Mouse (Mus musculus): ENCODE measurements around the gene Ropn1. TPM values are rescaled to one million over a fixed set of nuclear protein-coding genes. Genes with fewer than 3 reads are reported as not detected.

Gene Ropn1
- polyA plus RNA-seq, 1 experiment, result not detected

GRCm38 (mm10) chr16:34706019-34706418 lies 56.3 kb downstream of the Ropn1 start:
- Histone ChIP-seq H3ac (ENCODE audit: control insufficient read depth, insufficient read length) (no peak overlapping the region), H3K4me3 (no peak overlapping the region), H3K79me2 (ENCODE audit: control insufficient read depth, insufficient read depth) (no peaks in the 10 kb centered on the region), H3K27me3 (ENCODE audit: control insufficient read depth, insufficient read depth, insufficient read length) (no peaks in the 10 kb centered on the region), H3K4me2 (ENCODE audit: low read depth) (no peak overlapping the region), H3K36me3 (ENCODE audit: control insufficient read depth, insufficient read depth) (peaks cover 15% of the 10 kb centered on the region)
- TF ChIP-seq MYOD1 (IDR thresholded peaks at IDR 0.05; ENCODE audit: control insufficient read depth in 1 of 3, insufficient read length in 2 of 3, low read depth in 2 of 3) (no peak), MYOG (IDR thresholded peaks at IDR 0.05; ENCODE audit: control insufficient read depth in 1 of 3, insufficient read depth in 1 of 3, insufficient read length in 2 of 3, low read depth in 2 of 3) (no peak), TCF3 (IDR thresholded peaks at IDR 0.05; ENCODE audit: insufficient read length, low read depth) (no peak), E2F4 (IDR thresholded peaks at IDR 0.05; ENCODE audit: insufficient read depth) (no peak), POLR2AphosphoS2 (IDR thresholded peaks at IDR 0.05; ENCODE audit: insufficient read length, low read depth) (no peak), POLR2A (IDR thresholded peaks at IDR 0.05; ENCODE audit: insufficient read length, low read depth) (no peak), TCF12 (IDR thresholded peaks at IDR 0.05; ENCODE audit: insufficient read depth, poor library complexity, severe bottlenecking) (no peak), USF1 (IDR thresholded peaks at IDR 0.05; ENCODE audit: low read depth) (no peak), CEBPB (IDR thresholded peaks at IDR 0.05; ENCODE audit: insufficient read depth, poor library complexity, severe bottlenecking) (no peak), REST (IDR thresholded peaks at IDR 0.05; ENCODE audit: insufficient read depth, insufficient read length) (no peak), SRF (IDR thresholded peaks at IDR 0.05; ENCODE audit: control insufficient read depth, insufficient read length, low read depth) (no peak), MAX (IDR thresholded peaks at IDR 0.05; ENCODE audit: low read depth) (no peak)

- no peak overlapping the region for H3ac ChIP-seq (ENCODE audit: control insufficient read depth, insufficient read length)
- H3K27me3 ChIP-seq (ENCODE audit: control insufficient read depth, insufficient read depth, insufficient read length), result no peaks in the 10 kb centered on the region
- no peak overlapping the region for H3K4me2 ChIP-seq (ENCODE audit: low read depth)
- no peak overlapping the region for H3K4me3 ChIP-seq
- peaks cover 15% of the 10 kb centered on the region for H3K36me3 ChIP-seq (ENCODE audit: control insufficient read depth, insufficient read depth)
- no peaks in the 10 kb centered on the region for H3K79me2 ChIP-seq (ENCODE audit: control insufficient read depth, insufficient read depth)
- no peak for TF ChIP-seq TCF12 (IDR thresholded peaks at IDR 0.05; ENCODE audit: insufficient read depth, poor library complexity, severe bottlenecking)
- no peak for TF ChIP-seq CEBPB (IDR thresholded peaks at IDR 0.05; ENCODE audit: insufficient read depth, poor library complexity, severe bottlenecking)
- no peak for TF ChIP-seq POLR2A (IDR thresholded peaks at IDR 0.05; ENCODE audit: insufficient read length, low read depth)
- no peak for TF ChIP-seq MYOD1 (IDR thresholded peaks at IDR 0.05; ENCODE audit: control insufficient read depth in 1 of 3, insufficient read length in 2 of 3, low read depth in 2 of 3)
- TF ChIP-seq USF1 (IDR thresholded peaks at IDR 0.05; ENCODE audit: low read depth), result no peak
- TF ChIP-seq MAX (IDR thresholded peaks at IDR 0.05; ENCODE audit: low read depth), result no peak
- no peak for TF ChIP-seq POLR2AphosphoS2 (IDR thresholded peaks at IDR 0.05; ENCODE audit: insufficient read length, low read depth)
- no peak for TF ChIP-seq SRF (IDR thresholded peaks at IDR 0.05; ENCODE audit: control insufficient read depth, insufficient read length, low read depth)
- no peak for TF ChIP-seq REST (IDR thresholded peaks at IDR 0.05; ENCODE audit: insufficient read depth, insufficient read length)
- no peak for TF ChIP-seq TCF3 (IDR thresholded peaks at IDR 0.05; ENCODE audit: insufficient read length, low read depth)
- TF ChIP-seq E2F4 (IDR thresholded peaks at IDR 0.05; ENCODE audit: insufficient read depth), result no peak
- no peak for TF ChIP-seq MYOG (IDR thresholded peaks at IDR 0.05; ENCODE audit: control insufficient read depth in 1 of 3, insufficient read depth in 1 of 3, insufficient read length in 2 of 3, low read depth in 2 of 3)
Observed at GRCm38 (mm10) chr16:34706487-34706946, 56.8 kb downstream of the Ropn1 start.

- Histone ChIP-seq H3ac (ENCODE audit: control insufficient read depth, insufficient read length) (no peak overlapping the region), H3K4me2 (ENCODE audit: low read depth) (no peak overlapping the region), H3K27me3 (ENCODE audit: control insufficient read depth, insufficient read depth, insufficient read length) (no peaks in the 10 kb centered on the region), H3K36me3 (ENCODE audit: control insufficient read depth, insufficient read depth) (peaks cover 15% of the 10 kb centered on the region), H3K79me2 (ENCODE audit: control insufficient read depth, insufficient read depth) (no peaks in the 10 kb centered on the region), H3K4me3 (no peak overlapping the region)
- TF ChIP-seq USF1 (IDR thresholded peaks at IDR 0.05; ENCODE audit: low read depth) (no peak), E2F4 (IDR thresholded peaks at IDR 0.05; ENCODE audit: insufficient read depth) (no peak), MAX (IDR thresholded peaks at IDR 0.05; ENCODE audit: low read depth) (no peak), CEBPB (IDR thresholded peaks at IDR 0.05; ENCODE audit: insufficient read depth, poor library complexity, severe bottlenecking) (no peak), REST (IDR thresholded peaks at IDR 0.05; ENCODE audit: insufficient read depth, insufficient read length) (no peak), SRF (IDR thresholded peaks at IDR 0.05; ENCODE audit: control insufficient read depth, insufficient read length, low read depth) (no peak), TCF3 (IDR thresholded peaks at IDR 0.05; ENCODE audit: insufficient read length, low read depth) (no peak), POLR2AphosphoS2 (IDR thresholded peaks at IDR 0.05; ENCODE audit: insufficient read length, low read depth) (no peak), TCF12 (IDR thresholded peaks at IDR 0.05; ENCODE audit: insufficient read depth, poor library complexity, severe bottlenecking) (no peak), MYOD1 (IDR thresholded peaks at IDR 0.05; ENCODE audit: control insufficient read depth in 1 of 3, insufficient read length in 2 of 3, low read depth in 2 of 3) (no peak), MYOG (IDR thresholded peaks at IDR 0.05; ENCODE audit: control insufficient read depth in 1 of 3, insufficient read depth in 1 of 3, insufficient read length in 2 of 3, low read depth in 2 of 3) (no peak)
Observed at GRCm38 (mm10) chr16:34711481-34711880, 61.8 kb downstream of the Ropn1 start.

GRCm38 (mm10) chr16:34725156-34725555 lies 75.4 kb downstream of the Ropn1 start:
- no peaks in the 10 kb centered on the region for H3K27me3 ChIP-seq (ENCODE audit: control insufficient read depth, insufficient read depth, insufficient read length)
- H3K4me3 ChIP-seq, result no peak overlapping the region
- peaks cover 6% of the 10 kb centered on the region for H3K36me3 ChIP-seq (ENCODE audit: control insufficient read depth, insufficient read depth)
- H3K4me2 ChIP-seq (ENCODE audit: low read depth), result no peak overlapping the region
- TF ChIP-seq TCF3 (IDR thresholded peaks at IDR 0.05; ENCODE audit: insufficient read length, low read depth) (no peak), CEBPB (IDR thresholded peaks at IDR 0.05; ENCODE audit: insufficient read depth, poor library complexity, severe bottlenecking) (no peak), MAX (IDR thresholded peaks at IDR 0.05; ENCODE audit: low read depth) (no peak), SRF (IDR thresholded peaks at IDR 0.05; ENCODE audit: control insufficient read depth, insufficient read length, low read depth) (no peak), POLR2A (IDR thresholded peaks at IDR 0.05; ENCODE audit: insufficient read length, low read depth) (no peak), E2F4 (IDR thresholded peaks at IDR 0.05; ENCODE audit: insufficient read depth) (no peak), MYOD1 (IDR thresholded peaks at IDR 0.05; ENCODE audit: control insufficient read depth in 1 of 3, insufficient read length in 2 of 3, low read depth in 2 of 3) (no peak), MYOG (IDR thresholded peaks at IDR 0.05; ENCODE audit: control insufficient read depth in 1 of 3, insufficient read depth in 1 of 3, insufficient read length in 2 of 3, low read depth in 2 of 3) (no peak), REST (IDR thresholded peaks at IDR 0.05; ENCODE audit: insufficient read depth, insufficient read length) (no peak)
- no peak overlapping the region for H3ac ChIP-seq (ENCODE audit: control insufficient read depth, insufficient read length)
- H3K79me2 ChIP-seq (ENCODE audit: control insufficient read depth, insufficient read depth), result no peaks in the 10 kb centered on the region

Other genes starting within 250 kb of the Ropn1 start
- gene Kalrn, start 76.4 kb upstream of the Ropn1 start, polyA plus RNA-seq (2012; fragmentation: generic; extraction: Trizol), result 5.5 TPM
- 1.0 TPM for gene Ccdc14, start 40.7 kb downstream of the Ropn1 start, polyA plus RNA-seq (2012; fragmentation: generic; extraction: Trizol)
- 2.1 TPM for gene Mylk, start 95.3 kb downstream of the Ropn1 start, polyA plus RNA-seq (2012; fragmentation: generic; extraction: Trizol)

Measured in myocyte (in vitro differentiated cells).